Mouse (Mus musculus) ES-E14 (cell line): ENCODE data around the gene Zan. TPM values are rescaled to one million over a fixed set of nuclear protein-coding genes. Genes with fewer than 3 reads are reported as not detected.

ENCODE experiments used
- DNase-seq: peaks from one replicate; pipeline ENCODE4 v3.0.0-alpha.2; 2013; ENCODE audit warnings: low read depth, low spot score
- H3K27ac ChIP-seq: 2 replicates; pipeline ENCODE4 v1.5.1; 2012; ENCODE audit warnings: low read depth, mild to moderate bottlenecking, low read length, moderate library complexity, mixed read lengths; ENCODE audit not compliant: poor library complexity, insufficient read depth, severe bottlenecking
- H3K36me3 ChIP-seq: 2 replicates; pipeline ENCODE4 v1.6.1; 2012; ENCODE audit warnings: mild to moderate bottlenecking, low read length, moderate library complexity, mixed read lengths; ENCODE audit not compliant: control insufficient read depth, poor library complexity, insufficient read depth, severe bottlenecking
- H3K4me1 ChIP-seq, 2 experiments: fragments of 150-350 bp in 1 of 2; sonication (generic) in 1 of 2; 2 replicates each; pipeline ENCODE4 v1.6.1; 2012; ENCODE audit warnings: low read length in 2 of 2, mild to moderate bottlenecking in 1 of 2, mixed read lengths in 1 of 2; ENCODE audit not compliant: control insufficient read depth in 2 of 2, insufficient read depth in 2 of 2, poor library complexity in 1 of 2
- H3K4me3 ChIP-seq, 2 experiments: fragments of 150-350 bp in 1 of 2; sonication (generic) in 1 of 2; 2 replicates each; pipeline ENCODE4 v1.5.1; 2012; ENCODE audit warnings: low read length in 2 of 2, low read depth in 1 of 2, mild to moderate bottlenecking in 1 of 2, mixed read lengths in 1 of 2; ENCODE audit not compliant: insufficient read depth in 1 of 2, poor library complexity in 1 of 2, severe bottlenecking in 1 of 2
- H3K9ac ChIP-seq: 2 replicates; pipeline ENCODE4 v1.6.1; 2012; ENCODE audit warnings: low read depth, mild to moderate bottlenecking, low read length, mixed read lengths; ENCODE audit not compliant: poor library complexity, insufficient read depth, severe bottlenecking
- H3K9me3 ChIP-seq: fragments of 150-350 bp; sonication (generic); 2 replicates; pipeline ENCODE4 v1.6.1; 2012; ENCODE audit warnings: low read depth, mild to moderate bottlenecking, low read length; ENCODE audit not compliant: control insufficient read depth, insufficient read depth
- CHD2 ChIP-seq: IDR thresholded peaks from 2 replicates; pipeline ENCODE4 v1.6.1; 2014; ENCODE audit warnings: mild to moderate bottlenecking, low read depth, low read length, inconsistent platforms
- HCFC1 ChIP-seq: IDR thresholded peaks from 2 replicates; pipeline ENCODE4 v1.6.1; 2012; ENCODE audit warnings: low read length, inconsistent platforms, borderline replicate concordance; ENCODE audit not compliant: insufficient read depth
- MAFK ChIP-seq: IDR thresholded peaks from 2 replicates; pipeline ENCODE4 v1.6.1; 2014; ENCODE audit warnings: mild to moderate bottlenecking, low read depth, low read length, inconsistent platforms; ENCODE audit not compliant: insufficient read depth
- ZC3H11A ChIP-seq: IDR thresholded peaks from 2 replicates; pipeline ENCODE4 v1.6.1; 2012; ENCODE audit warnings: low read depth, mild to moderate bottlenecking, inconsistent platforms, low read length, borderline replicate concordance
- ZNF384 ChIP-seq: IDR thresholded peaks from 2 replicates; pipeline ENCODE4 v1.6.1; 2012; ENCODE audit warnings: low read depth, low read length, inconsistent platforms
- in situ Hi-C, 2 experiments: fragments of 600-800 bp; cut with MboI; formaldehyde crosslinking; loops; one replicate each; pipeline ENCODE4 v1.15.1; 2025; ENCODE audit warnings: low sequenced_read_pairs in 2 of 2, inconsistent platforms in 1 of 2; ENCODE audit not compliant: unreplicated experiment in 2 of 2
- total RNA-seq: library from RNA; depleted of rRNA; stranded (reverse); fragments of 300-350 nt; gene quantifications from 2 replicates; pipeline ENCODE4 v1.2.3, GENCODE M21; 2012

Zan gene
- total RNA-seq, 1 experiment: 2.6 TPM

- DNase-seq: peak; percentile 86
- 0 out of 2 replicates have a peak, but pooled peaks cover 3% of the 10 kb centered on the region for H3K36me3 ChIP-seq
Observed at GRCm38 (mm10) chr5:137502667-137503110, 25.8 kb upstream of the Zan start.

DNA sequence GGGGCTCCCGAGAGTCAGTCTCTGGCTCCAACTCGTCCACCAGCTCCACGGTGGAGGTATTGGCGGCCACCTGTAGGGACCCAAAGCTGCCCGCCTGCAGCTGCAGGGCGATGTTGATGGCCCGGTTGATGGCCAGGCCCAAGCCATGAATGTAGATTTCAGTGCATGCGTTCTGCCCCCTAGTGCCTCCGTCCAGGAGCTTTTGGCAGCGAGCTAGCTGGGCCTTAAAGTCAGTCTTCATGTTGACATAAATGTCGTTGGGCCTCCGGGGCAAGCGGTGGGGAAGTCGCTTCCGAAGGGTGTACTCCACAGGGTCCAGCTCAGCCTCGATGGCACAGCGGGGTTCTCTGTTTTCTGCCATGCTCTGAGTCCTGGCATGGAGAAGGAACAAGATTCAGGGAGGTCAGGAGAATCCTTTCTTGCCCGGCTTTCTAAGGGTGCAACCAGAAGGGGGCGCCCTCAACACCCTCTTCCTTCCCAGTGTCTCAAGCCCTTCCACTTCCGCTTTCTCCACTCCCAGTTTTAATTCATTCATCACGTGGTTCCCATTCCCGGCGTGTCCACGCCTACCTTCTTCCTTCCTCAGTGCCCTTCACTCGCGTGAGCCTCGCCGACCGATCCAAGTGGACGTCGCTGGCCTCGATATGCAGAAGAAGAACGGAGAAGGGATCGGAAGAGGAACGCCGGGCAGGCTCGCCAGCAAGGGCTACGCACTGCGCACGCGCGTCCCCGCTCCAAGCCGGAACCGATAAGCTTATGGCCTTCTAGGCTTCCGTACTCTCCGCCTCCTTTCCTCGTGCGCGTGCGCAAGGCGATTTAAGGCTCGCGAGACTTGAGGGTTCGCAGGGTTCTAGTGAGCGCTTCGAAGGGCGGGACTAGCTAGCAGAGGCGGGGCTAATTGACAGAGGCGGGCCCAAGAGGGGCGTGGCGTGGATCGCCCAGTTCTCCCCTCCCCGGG lies 25.1 kb upstream of the Zan start, which contains the start of gene Pop7:
TSS of gene Pop7 (minus strand) at position 810 of the 958 bp plus-strand sequence.
- H3K4me1 ChIP-seq: peaks cover 0 to 8% of the 10 kb centered on the region in 2 experiments; a peak in 1 of 4 replicates
- TF ChIP-seq HCFC1: peak; percentile 71; the same call in 1 of the 2 replicates
- no peak for TF ChIP-seq ZNF384
- TF ChIP-seq MAFK: no peak
- 0 out of 2 replicates have a peak, but pooled peaks have one; percentile 3 for TF ChIP-seq ZC3H11A
- peak; percentile 93 for TF ChIP-seq CHD2
- H3K4me3 ChIP-seq: peak within 1 kb of the TSS; percentile 89 to 99
- in situ Hi-C loops: no loop called here
- H3K27ac ChIP-seq: peak within 1 kb of the TSS; percentile 100
- H3K36me3 ChIP-seq: 0 out of 2 replicates have a peak, but pooled peaks cover 3% of the 10 kb centered on the region
- H3K9me3 ChIP-seq: no peaks in the 10 kb centered on the region
- peak within 1 kb of the TSS; percentile 100 for H3K9ac ChIP-seq
- peak; percentile 99 for DNase-seq

More at GRCm38 (mm10) chr5:137502667-137503110, 25.8 kb upstream of the Zan start:
- peaks cover 0 to 8% of the 10 kb centered on the region in 2 experiments; a peak in 1 of 4 replicates for H3K4me1 ChIP-seq
- TF ChIP-seq ZNF384 (no peak), ZC3H11A (no peak), CHD2 (no peak)
- no peaks in the 10 kb centered on the region for H3K9me3 ChIP-seq
- H3K9ac ChIP-seq: peak overlapping the region; percentile 94
- in situ Hi-C loops: no loop called here
- peak overlapping the region; percentile 71 to 82 for H3K4me3 ChIP-seq
- H3K27ac ChIP-seq: peak overlapping the region; percentile 85

DNA sequence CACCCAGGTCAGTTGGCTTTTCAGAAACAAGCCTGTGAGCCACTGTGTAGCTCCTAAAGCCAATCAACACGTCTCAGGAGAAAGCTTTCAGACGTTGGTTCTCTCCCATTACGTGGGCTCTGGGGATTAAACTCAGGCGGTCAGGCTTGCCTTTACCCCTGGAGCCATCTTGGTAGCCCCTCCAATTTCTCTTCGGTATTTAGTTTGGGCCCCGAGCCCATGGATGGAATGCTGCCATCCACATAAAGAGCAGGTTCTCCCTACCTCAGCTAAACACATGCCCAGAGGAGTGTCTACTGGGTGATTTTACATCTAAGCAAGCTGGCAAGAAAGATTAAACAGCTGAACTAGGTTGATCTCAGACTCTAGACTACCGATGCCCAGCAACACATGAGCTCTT lies 23.3 kb upstream of the Zan start:
- DNase-seq: no peak
- peaks cover 0 to 8% of the 10 kb centered on the region in 2 experiments; a peak in 1 of 4 replicates for H3K4me1 ChIP-seq
- in situ Hi-C loops: no loop called here
- no peak overlapping the region for H3K9ac ChIP-seq
- TF ChIP-seq CHD2 (no peak), MAFK (no peak), ZC3H11A (no peak), HCFC1 (no peak), ZNF384 (no peak)
- 0 out of 2 replicates have a peak, but pooled peaks cover 3% of the 10 kb centered on the region for H3K36me3 ChIP-seq
- H3K4me3 ChIP-seq: no peak overlapping the region
- no peak overlapping the region for H3K27ac ChIP-seq
- H3K9me3 ChIP-seq: no peaks in the 10 kb centered on the region

- TF ChIP-seq MAFK (no peak), CHD2 (no peak), ZC3H11A (no peak), ZNF384 (no peak), HCFC1 (no peak)
- no peaks in the 10 kb centered on the region; a peak in 1 of 4 replicates for H3K4me1 ChIP-seq
- no peak overlapping the region for H3K4me3 ChIP-seq
- no peaks in the 10 kb centered on the region for H3K9me3 ChIP-seq
- no peak overlapping the region for H3K27ac ChIP-seq
- no peaks in the 10 kb centered on the region for H3K36me3 ChIP-seq
- H3K9ac ChIP-seq: 0 out of 2 replicates have a peak overlapping the region, but pooled peaks have one; percentile 19
- no peak for DNase-seq
- in situ Hi-C loops: no loop called here
Observed at GRCm38 (mm10) chr5:137493831-137494230, 17.0 kb upstream of the Zan start.
